Mouse (Mus musculus) G1E (cell line): ENCODE results near the gene Gm28308.

Experiments
- CTCF ChIP-seq: IDR thresholded peaks from 2 replicates; pipeline ENCODE4 v1.5.1; 2012; ENCODE audit warnings: low read depth, low read length, inconsistent platforms, mixed read lengths
- TAL1 ChIP-seq: conservative IDR thresholded peaks from 2 replicates; pipeline ENCODE4 v1.6.1; 2012; ENCODE audit warnings: low read depth, low read length, inconsistent platforms, mixed read lengths

DNA sequence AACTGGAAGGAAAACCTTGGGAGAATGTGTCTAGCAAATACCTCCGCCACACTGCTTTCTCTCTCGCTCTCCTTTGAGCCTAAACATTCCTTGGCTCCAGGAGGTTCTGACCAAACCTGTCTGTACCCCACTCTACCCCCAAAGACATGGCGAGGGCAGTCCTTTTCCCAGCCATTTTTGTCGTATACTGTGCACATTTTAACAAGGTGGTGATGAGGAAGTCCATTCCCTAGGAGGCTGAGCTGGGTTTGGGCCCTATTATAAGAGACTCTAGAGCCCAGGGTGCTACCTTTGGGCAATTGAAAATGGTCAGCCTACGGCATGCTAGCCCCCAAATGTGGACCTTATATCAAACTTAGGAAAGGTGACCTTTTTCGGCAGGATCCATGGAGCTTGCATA, 22.7 kb upstream of the Gm28308 start:
- TF ChIP-seq CTCF: no peak
- TF ChIP-seq TAL1: no peak
